22 mouse cellular contexts compared by ENCODE assay signal in genomic region chr2:26022626-26023025, GRCm38 (mm10). TPM values are rescaled to one million over a fixed set of nuclear protein-coding genes. Genes with fewer than 3 reads are reported as not detected.
A peak's percentile ranks its signal among the peaks of the same experiment; 100 is the strongest.
DNase-seq lines count a peak whose midpoint lies in the region; ATAC-seq and TF ChIP-seq lines count a peak whose summit lies in the region.
"Had no signal": no experiment of that assay in that cellular context is flagged by ENCODE, and none has a peak within 500 bp of the region (broad histone marks: within the 10 kb centered on the region; RNA-seq: fewer than 3 reads in every experiment).

No protein-coding gene starts in this region.

- H3K27ac ChIP-seq in liver, embryonic 14.5 days = peak overlapping the region; percentile 67
- H3K27ac ChIP-seq: forebrain, embryonic 13.5 days; intestine, embryonic 15.5 days; limb, embryonic 15.5 days; stomach, embryonic 15.5 days had no signal

- no peak overlapping the region; the same call in 1 of the 2 replicates for H3K4me2 ChIP-seq in liver, embryonic 14.5 days (ENCODE audit: low read depth)

- peak; percentile 33 for DNase-seq in cerebellum, adult 8-10 months
- DNase-seq in cerebellum, postnatal 10 days = no peak
- peak; percentile 26 for DNase-seq in kidney, adult 9 months
- no peak for DNase-seq in kidney, postnatal 36 days
- DNase-seq in 416B (ENCODE audit: low read depth) = peak; percentile 50
- DNase-seq in liver, embryonic 14.5 days (ENCODE audit: low read depth in 3 of 3, low spot score in 3 of 3) = no peak
- DNase-seq in thymus, postnatal 0 days (ENCODE audit: low spot score) = no peak
- DNase-seq in layer of hippocampus, adult 18-20 months (ENCODE audit: low spot score in 2 of 2) = no peak
- DNase-seq: adrenal gland, postnatal 25 days; heart, postnatal 36 days; kidney, adult 8-10 months; kidney, postnatal 4 days; layer of hippocampus, adult 9-11 months; left cerebral cortex, postnatal 4 days; thymus, postnatal 36 days had no signal

- H3K9ac ChIP-seq in liver, embryonic 14.5 days (replicated peaks) = peak overlapping the region; percentile 21; the same call in 1 of the 2 replicates
- H3K9ac ChIP-seq: forebrain, embryonic 13.5 days; heart, embryonic 15.5 days; intestine, embryonic 15.5 days; limb, embryonic 15.5 days; stomach, embryonic 15.5 days had no signal

- WGBS in liver, embryonic 14.5 days (ENCODE audit: insufficient replicate concordance) = 79% methylated on average over 1 of the region's 1 CpGs

- H3K4me3 ChIP-seq in liver, embryonic 14.5 days (ENCODE audit: insufficient read depth in 1 of 2, low read depth in 2 of 2, low read length in 2 of 2) = no peak overlapping the region

- ATAC-seq in liver, embryonic 14.5 days (ENCODE audit: insufficient read depth) = no peak

- H3K27me3 ChIP-seq in liver, embryonic 14.5 days (ENCODE audit: control insufficient read depth, insufficient read depth, low read length) = no peaks in the 10 kb centered on the region
- H3K27me3 ChIP-seq: heart, embryonic 15.5 days; intestine, embryonic 15.5 days; limb, embryonic 15.5 days; neural tube, embryonic 15.5 days; stomach, embryonic 15.5 days had no signal

- no peaks in the 10 kb centered on the region for H3K9me3 ChIP-seq in liver, embryonic 14.5 days (ENCODE audit: control insufficient read depth, low read length)
- H3K9me3 ChIP-seq: forebrain, embryonic 13.5 days; heart, embryonic 15.5 days; intestine, embryonic 15.5 days; limb, embryonic 15.5 days; midbrain, embryonic 10.5 days; neural tube, embryonic 15.5 days; stomach, embryonic 15.5 days had no signal

- H3K36me3 ChIP-seq in liver, embryonic 14.5 days (replicated peaks; ENCODE audit: control insufficient read depth, insufficient read depth, low read depth) = peaks cover 14% of the 10 kb centered on the region
- H3K36me3 ChIP-seq: heart, embryonic 15.5 days; intestine, embryonic 15.5 days; limb, embryonic 15.5 days; midbrain, embryonic 10.5 days; neural tube, embryonic 15.5 days; stomach, embryonic 15.5 days had no signal

- TF ChIP-seq CTCF in liver, embryonic 14.5 days (IDR thresholded peaks at IDR 0.05; ENCODE audit: low read depth) = no peak

- peaks cover 12 to 24% of the 10 kb centered on the region in 2 experiments for H3K4me1 ChIP-seq in liver, embryonic 14.5 days (replicated peaks; ENCODE audit: control insufficient read depth in 2 of 2, insufficient read depth in 2 of 2, low read length in 1 of 2)

- no peak for TF ChIP-seq EP300 in liver, embryonic 14.5 days (IDR thresholded peaks at IDR 0.05; ENCODE audit: low read depth)

RNA-seq across cellular contexts. Expression of gene Ubac1, which starts 1.1 kb away (rescaled TPM):
- polyA plus RNA-seq in liver, embryonic 14.5 days (2012; rRNA removed) = 259 and 320 TPM in 2 replicates
- 504 and 526 TPM in 2 replicates for polyA plus RNA-seq in liver, embryonic 14.5 days (2014; fragmentation: Nextera tagmentation; extraction: Ambion mirVana)
- polyA plus RNA-seq in thymus, postnatal 0 days (2015; fragmentation: Nextera tagmentation; extraction: Ambion mirVana) = 76.2 and 78.7 TPM in 2 replicates
- 10 to 100 TPM; 53.9 to 58.0 TPM for total RNA-seq in layer of hippocampus, adult 18-20 months (2021)

RNA-seq across cellular contexts. Expression of gene Camsap1, which starts 39.5 kb away (rescaled TPM):
- polyA plus RNA-seq in liver, embryonic 14.5 days (2012; rRNA removed) = 2.3 and 2.8 TPM in 2 replicates
- 4.7 and 6.6 TPM in 2 replicates for polyA plus RNA-seq in liver, embryonic 14.5 days (2014; fragmentation: Nextera tagmentation; extraction: Ambion mirVana)
- 6.1 and 8.0 TPM in 2 replicates for polyA plus RNA-seq in thymus, postnatal 0 days (2015; fragmentation: Nextera tagmentation; extraction: Ambion mirVana)
- total RNA-seq in layer of hippocampus, adult 18-20 months (2021) = 100 to 1,000 TPM; 133 to 153 TPM

Comparison
In these comparisons a context has a peak if more than half of its experiments do, and no peak if none do; other contexts are left out.
1. DNase-seq: peak in cerebellum, adult 8-10 months (single experiment), kidney, adult 9 months (single experiment) and 416B (single experiment); none in cerebellum, postnatal 10 days (0 of 2), kidney, postnatal 36 days (0 of 2), liver, embryonic 14.5 days (0 of 3), thymus, postnatal 0 days (single experiment) and layer of hippocampus, adult 18-20 months (0 of 2).